In the genomic region with DNA sequence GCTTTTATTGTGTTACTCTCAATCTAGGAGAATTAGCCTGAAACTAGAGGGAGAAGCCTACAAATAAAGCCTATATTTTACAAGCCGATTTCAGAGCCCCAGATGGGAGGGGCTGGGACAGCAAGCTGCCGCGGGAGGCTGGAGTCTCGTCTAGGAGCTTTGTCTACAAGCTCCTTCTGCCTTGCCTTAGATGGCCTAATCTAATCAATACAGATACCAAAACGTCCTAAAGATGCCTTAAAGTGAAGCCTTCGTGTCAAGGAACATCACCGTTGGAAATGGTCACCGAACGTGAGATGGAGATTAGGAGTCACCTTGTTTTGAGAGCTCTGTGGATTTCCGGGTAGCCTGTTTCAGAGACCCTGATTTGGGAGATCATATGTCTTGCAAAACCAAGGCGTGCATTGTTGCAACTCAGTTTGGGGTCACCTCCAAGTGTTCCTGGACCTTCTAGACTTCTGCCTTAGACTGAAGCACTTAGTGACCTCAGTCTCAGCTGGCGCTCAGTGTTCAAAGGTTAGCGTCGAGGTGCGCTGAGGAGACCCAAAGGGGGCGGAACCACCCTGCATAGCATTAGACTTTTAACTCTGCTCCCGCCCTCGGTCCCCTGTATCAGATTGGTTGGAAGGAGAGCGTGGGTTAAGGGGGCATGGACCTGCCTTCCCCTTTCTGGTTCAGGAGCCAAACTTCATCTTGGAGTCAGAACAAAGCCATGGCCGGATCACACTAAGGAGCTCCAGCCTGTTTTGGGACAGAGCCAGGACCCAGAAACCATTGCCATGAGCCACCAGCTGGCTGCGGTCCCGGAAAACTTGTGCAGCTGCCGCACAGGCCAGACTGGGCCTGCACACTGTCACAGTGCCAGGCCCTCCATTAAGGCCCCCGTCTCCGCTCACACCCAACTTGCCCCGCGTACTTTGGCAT, we compare ENCODE assay signal across 7 mouse cellular contexts.
DNase-seq lines count a peak whose midpoint lies in the region; ATAC-seq lines count a peak whose summit lies in the region.

No protein-coding gene starts in this region.

- no peaks in the 10 kb centered on the region for H3K9me3 ChIP-seq in intestine, embryonic 16.5 days (ENCODE audit: control insufficient read depth, low read length)
- no peaks in the 10 kb centered on the region for H3K9me3 ChIP-seq in midbrain, embryonic 10.5 days (replicated peaks)

- peak; percentile 97 for DNase-seq in adrenal gland, postnatal 14 days
- DNase-seq in embryo, embryonic 9.5 days (ENCODE audit: extremely low spot score) = peak; percentile 69
- peak; percentile 93 for DNase-seq in gonadal fat pad, adult 2 months (ENCODE audit: low read depth)
- peak; percentile 79 to 83 for DNase-seq in left cerebral cortex, postnatal 36 days (ENCODE audit: low spot score in 2 of 2)
- peak; percentile 71 for DNase-seq in midbrain, embryonic 10.5 days (ENCODE audit: low spot score)
- peak; percentile 91 for DNase-seq in right cerebral cortex, postnatal 4 days

- peak overlapping the region; percentile 7 for H3K4me3 ChIP-seq in intestine, embryonic 16.5 days (ENCODE audit: low read length)
- peak overlapping the region; percentile 49 for H3K4me3 ChIP-seq in midbrain, embryonic 10.5 days

- WGBS in intestine, embryonic 16.5 days = 8% methylated on average over 27 of the region's 27 CpGs
- 16% methylated on average over 27 of the region's 27 CpGs for WGBS in midbrain, embryonic 10.5 days

- ATAC-seq in intestine, embryonic 16.5 days = peak; percentile 81

- peak overlapping the region; percentile 85 for H3K27ac ChIP-seq in intestine, embryonic 16.5 days (ENCODE audit: low read length)
- H3K27ac ChIP-seq in midbrain, embryonic 10.5 days (replicated peaks) = peak overlapping the region; percentile 86

- no peaks in the 10 kb centered on the region for H3K27me3 ChIP-seq in intestine, embryonic 16.5 days (replicated peaks; ENCODE audit: control insufficient read depth, insufficient read depth, low read length)
- peaks cover 9% of the 10 kb centered on the region for H3K27me3 ChIP-seq in midbrain, embryonic 10.5 days (ENCODE audit: low read depth, poor library complexity, severe bottlenecking)

- peak overlapping the region; percentile 43 for H3K4me2 ChIP-seq in intestine, embryonic 16.5 days (ENCODE audit: low read depth, low read length)

- H3K9ac ChIP-seq in intestine, embryonic 16.5 days (ENCODE audit: low read depth, low read length) = peak overlapping the region; percentile 27

- peaks cover 29% of the 10 kb centered on the region for H3K4me1 ChIP-seq in intestine, embryonic 16.5 days (ENCODE audit: control insufficient read depth, insufficient read depth, low read length)
- H3K4me1 ChIP-seq in midbrain, embryonic 10.5 days = peaks cover 42% of the 10 kb centered on the region

- intact Hi-C loops in left cerebral cortex, postnatal 36 days (cut with DNase I) = loop anchor here (1.0 to 5.0 kb wide), 2 partner anchors 81 to 175 kb away; partner anchors contain the start of genes Jmjd1c and Reep3

- no peaks in the 10 kb centered on the region for H3K36me3 ChIP-seq in intestine, embryonic 16.5 days (ENCODE audit: control insufficient read depth, insufficient read depth, low read length)
- no peaks in the 10 kb centered on the region for H3K36me3 ChIP-seq in midbrain, embryonic 10.5 days

Comparison
In these comparisons a context has a peak if more than half of its experiments do, and no peak if none do; other contexts are left out.
1. Peak in every context shown above with its lines: DNase-seq, ATAC-seq, H3K4me3 ChIP-seq and H3K27ac ChIP-seq.